Mouse (Mus musculus) forebrain, embryonic 14.5 days (tissue): ENCODE measurements around the gene Ndufa4l2. TPM values are rescaled to one million over a fixed set of nuclear protein-coding genes. Genes with fewer than 3 reads are reported as not detected.

Experiments
- ATAC-seq: fragments of 200-750 bp; cut with Nextera tagmentation; 2 replicates; pipeline ENCODE4 v1.8.0; 2017; ENCODE audit warnings: mild to moderate bottlenecking, moderate library complexity
- DNase-seq: peaks from one replicate; pipeline ENCODE4 v3.0.0-alpha.2; 2015; ENCODE audit warnings: low spot score
- H3K27ac ChIP-seq: fragments of 300-500 bp; sonication (generic); 2 replicates; pipeline ENCODE4 v1.5.1; 2014; ENCODE audit warnings: low read depth, mild to moderate bottlenecking, control low read depth, low read length, moderate library complexity
- H3K27me3 ChIP-seq: fragments of 300-500 bp; sonication (generic); replicated peaks from 2 replicates; pipeline ENCODE4 v1.6.1; 2014; ENCODE audit warnings: low read length, control low read depth, mixed read lengths; ENCODE audit not compliant: control insufficient read depth, insufficient read depth
- H3K36me3 ChIP-seq: fragments of 300-500 bp; sonication (generic); 2 replicates; pipeline ENCODE4 v1.6.1; 2014; ENCODE audit warnings: low read length, control low read depth; ENCODE audit not compliant: control insufficient read depth, insufficient read depth
- H3K4me1 ChIP-seq: fragments of 300-500 bp; sonication (generic); 2 replicates; pipeline ENCODE4 v1.6.1; 2014; ENCODE audit warnings: antibody characterized with exemption, low read length, control low read depth; ENCODE audit not compliant: control insufficient read depth, insufficient read depth
- H3K4me2 ChIP-seq: fragments of 300-500 bp; sonication (generic); 2 replicates; pipeline ENCODE4 v1.6.1; 2014; ENCODE audit warnings: mild to moderate bottlenecking, control low read depth, low read length
- H3K4me3 ChIP-seq: fragments of 300-500 bp; sonication (generic); 2 replicates; pipeline ENCODE4 v1.5.1; 2014; ENCODE audit warnings: low read depth, low read length, control low read depth
- H3K9ac ChIP-seq: fragments of 300-500 bp; sonication (generic); 2 replicates; pipeline ENCODE4 v1.6.1; 2014; ENCODE audit warnings: mild to moderate bottlenecking, low read length, control low read depth, moderate library complexity
- H3K9me3 ChIP-seq: fragments of 300-500 bp; sonication (generic); replicated peaks from 2 replicates; pipeline ENCODE4 v1.6.1; 2016; ENCODE audit warnings: low read length, control low read depth, mixed read lengths; ENCODE audit not compliant: control insufficient read depth
- WGBS: fragments of 180-500 bp; shearing (Covaris S2); extraction: QIAGEN DNeasy Blood & Tissue Kit; methylation state at CpG from one replicate; pipeline ENCODE4 v1.1.7; 2014; 5-methylcytosine and 5-hydroxymethylcytosine counted together
- polyA plus RNA-seq: library from polyadenylated mRNA; unstranded; fragments of >200 nt; fragmentation: Nextera tagmentation; extraction: Ambion mirVana; gene quantifications from 2 replicates; pipeline ENCODE4 v1.2.1, GENCODE M21; 2014

The Ndufa4l2 gene
- polyA plus RNA-seq, 1 experiment from 2014 or later, result 12.5 TPM

DNA sequence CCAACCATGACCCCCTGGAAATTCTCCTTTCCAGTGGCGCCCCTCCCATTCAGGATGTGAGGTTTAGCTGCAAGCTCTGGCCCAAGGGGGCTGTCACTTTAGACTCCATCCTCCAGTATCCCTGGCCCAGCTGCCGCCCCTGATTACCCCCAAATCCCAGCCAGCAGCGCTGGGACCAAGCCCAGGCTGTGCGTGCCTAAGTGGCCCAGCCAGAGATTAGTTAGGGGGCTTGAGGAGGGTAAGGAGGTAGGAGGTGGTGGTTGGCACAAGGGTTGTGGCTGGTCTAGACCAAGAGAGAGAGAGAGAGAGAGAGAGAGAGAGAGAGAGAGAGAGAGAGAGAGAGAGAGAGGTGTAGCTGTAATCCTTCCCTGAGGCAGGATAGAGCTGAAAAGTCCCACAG lies 16.8 kb downstream of the Ndufa4l2 start:
- peak overlapping the region; percentile 45; the same call in 1 of the 2 replicates for H3K9ac ChIP-seq

DNA sequence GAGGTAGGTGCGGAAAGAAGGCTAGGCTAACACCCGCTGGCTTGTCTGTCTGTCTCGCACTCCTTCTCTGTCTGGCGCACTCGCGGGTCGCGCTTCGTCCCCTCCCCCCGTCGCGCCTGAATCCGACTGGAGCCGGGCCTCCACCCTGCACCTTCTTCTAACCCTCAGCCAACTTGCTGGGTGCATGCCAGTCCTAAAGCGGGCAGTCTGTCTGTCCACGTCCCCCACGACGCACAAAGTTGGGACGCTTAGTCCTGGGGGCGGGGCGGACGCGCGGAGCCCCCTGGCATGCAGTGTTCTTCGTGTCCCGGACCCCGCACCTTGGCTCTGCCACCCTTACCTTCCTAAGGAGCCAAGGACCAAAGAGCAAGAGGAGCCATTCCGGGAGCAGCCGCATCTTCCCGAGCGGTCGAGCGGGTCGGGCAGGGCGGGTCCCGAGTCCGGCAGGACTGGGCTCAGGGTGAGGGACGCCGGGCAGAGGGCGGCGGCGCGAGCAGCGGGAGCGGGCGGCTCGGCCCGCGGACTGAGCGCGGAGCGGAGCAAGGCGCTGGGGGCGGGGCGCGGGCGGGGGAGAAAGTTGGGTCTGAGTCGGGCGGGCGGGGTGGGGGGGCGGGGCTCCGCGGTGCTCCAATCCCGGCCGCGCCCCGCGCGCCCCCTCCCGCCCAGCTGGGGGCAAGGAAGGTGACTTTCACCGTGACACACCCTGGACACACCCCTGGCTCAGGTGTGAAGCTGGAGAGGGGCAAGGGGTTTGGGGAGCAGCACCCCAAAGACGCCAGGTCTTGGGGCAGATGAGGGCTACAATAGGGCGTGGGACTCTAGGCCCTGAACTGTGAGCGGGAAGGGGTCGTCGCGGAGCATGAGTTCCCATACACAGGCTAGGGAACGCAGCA lies 19.5 kb downstream of the Ndufa4l2 start, which contains the start of gene Nxph4:
Gene Nxph4, minus strand, starts transcription at position 524 of the 893 bp plus-strand sequence.
- Histone ChIP-seq H3K36me3 (peaks cover 10% of the 10 kb centered on the region), H3K27me3 (peaks cover 59% of the 10 kb centered on the region), H3K4me2 (peak within 1 kb of the TSS; percentile 66), H3K27ac (peak within 1 kb of the TSS; percentile 35; the same call in 1 of the 2 replicates), H3K9ac (peak within 1 kb of the TSS; percentile 70), H3K4me3 (peak within 1 kb of the TSS; percentile 42), H3K9me3 (no peaks in the 10 kb centered on the region), H3K4me1 (peaks cover 54% of the 10 kb centered on the region)
- DNase-seq (no peak), ATAC-seq (no peak)
- 0% methylated on average over 59 of the region's 78 CpGs for WGBS

More for the DNA sequence above, 16.8 kb downstream of the Ndufa4l2 start:
- Histone ChIP-seq H3K27ac (no peak overlapping the region), H3K4me1 (peaks cover 60% of the 10 kb centered on the region), H3K4me3 (peak overlapping the region; percentile 21), H3K27me3 (peaks cover 81% of the 10 kb centered on the region), H3K4me2 (peak overlapping the region; percentile 66), H3K9me3 (no peaks in the 10 kb centered on the region), H3K36me3 (no peaks in the 10 kb centered on the region)
- 1% methylated on average over 4 of the region's 4 CpGs for WGBS
- ATAC-seq (no peak), DNase-seq (no peak)

DNA sequence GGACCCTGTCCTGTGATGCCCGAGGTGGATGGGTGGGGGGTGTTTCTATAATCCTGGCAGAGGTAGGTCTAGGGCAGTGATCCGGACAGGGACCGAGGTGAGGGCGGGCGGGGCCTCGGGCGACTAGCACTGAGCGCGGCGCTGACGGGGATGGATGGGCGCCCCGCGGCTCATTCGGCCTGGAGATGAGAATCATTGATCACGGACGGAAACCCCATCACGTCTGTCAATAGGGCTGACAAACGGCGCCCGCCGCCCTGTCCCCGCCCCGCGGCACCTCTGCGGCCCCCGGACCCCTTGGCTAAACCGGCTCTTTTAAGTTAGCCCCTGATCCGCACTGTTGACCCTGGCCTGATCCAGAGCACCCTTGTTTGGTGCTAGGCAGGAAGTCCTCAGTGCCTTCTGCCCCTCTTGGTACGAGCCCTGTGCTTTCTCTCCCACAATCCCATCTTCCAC lies 20.2 kb downstream of the Ndufa4l2 start:
- DNase-seq (no peak), ATAC-seq (no peak)
- peak overlapping the region; percentile 42 for H3K4me3 ChIP-seq
- peak overlapping the region; percentile 66 for H3K4me2 ChIP-seq
- H3K27me3 ChIP-seq, result peaks cover 52% of the 10 kb centered on the region
- H3K36me3 ChIP-seq, result peaks cover 17% of the 10 kb centered on the region
- peak overlapping the region; percentile 70 for H3K9ac ChIP-seq
- H3K9me3 ChIP-seq, result no peaks in the 10 kb centered on the region
- H3K4me1 ChIP-seq, result peaks cover 49% of the 10 kb centered on the region
- 0 out of 2 replicates have a peak overlapping the region, but pooled peaks have one; percentile 33 for H3K27ac ChIP-seq
- 0% methylated on average over 27 of the region's 30 CpGs for WGBS

DNA sequence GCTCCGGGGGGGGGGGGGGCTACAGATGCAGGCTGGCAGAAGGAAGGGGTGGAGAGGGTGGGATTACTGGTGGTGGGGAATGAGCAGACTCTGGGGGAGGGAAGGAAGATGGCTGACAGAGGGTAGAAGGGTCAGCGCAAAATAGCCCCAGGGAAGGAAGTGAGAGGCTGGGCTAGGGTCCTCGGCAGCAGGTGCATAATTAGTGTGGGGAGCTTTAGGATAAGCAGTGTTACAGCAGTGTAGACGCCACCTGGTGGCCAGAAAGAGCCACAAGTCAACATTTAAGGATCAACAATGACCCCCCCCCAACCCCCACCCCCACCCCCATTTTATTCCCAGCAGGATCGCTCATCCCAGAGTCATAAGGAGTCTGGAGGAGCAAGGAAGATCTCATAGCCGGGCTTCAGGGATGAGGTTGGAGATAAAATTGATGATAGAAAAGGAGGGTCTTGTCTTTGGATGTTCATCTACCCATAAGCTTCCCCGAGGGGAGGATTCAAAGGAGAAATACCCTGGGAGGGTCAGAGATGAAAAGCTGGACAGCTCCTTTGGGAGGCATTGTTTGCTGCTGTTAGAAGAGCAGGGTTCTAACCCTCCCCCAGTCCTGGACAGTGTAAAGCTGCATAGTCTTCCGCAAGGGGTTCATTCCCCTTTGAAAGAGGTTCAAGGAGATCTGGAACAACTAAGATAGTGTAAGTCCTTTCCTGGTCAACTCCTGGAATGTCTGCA lies 22.0 kb downstream of the Ndufa4l2 start:
- WGBS, result 12% methylated on average over 8 of the region's 8 CpGs
- ATAC-seq, result peak; percentile 45
- H3K4me3 ChIP-seq, result no peak overlapping the region

DNA sequence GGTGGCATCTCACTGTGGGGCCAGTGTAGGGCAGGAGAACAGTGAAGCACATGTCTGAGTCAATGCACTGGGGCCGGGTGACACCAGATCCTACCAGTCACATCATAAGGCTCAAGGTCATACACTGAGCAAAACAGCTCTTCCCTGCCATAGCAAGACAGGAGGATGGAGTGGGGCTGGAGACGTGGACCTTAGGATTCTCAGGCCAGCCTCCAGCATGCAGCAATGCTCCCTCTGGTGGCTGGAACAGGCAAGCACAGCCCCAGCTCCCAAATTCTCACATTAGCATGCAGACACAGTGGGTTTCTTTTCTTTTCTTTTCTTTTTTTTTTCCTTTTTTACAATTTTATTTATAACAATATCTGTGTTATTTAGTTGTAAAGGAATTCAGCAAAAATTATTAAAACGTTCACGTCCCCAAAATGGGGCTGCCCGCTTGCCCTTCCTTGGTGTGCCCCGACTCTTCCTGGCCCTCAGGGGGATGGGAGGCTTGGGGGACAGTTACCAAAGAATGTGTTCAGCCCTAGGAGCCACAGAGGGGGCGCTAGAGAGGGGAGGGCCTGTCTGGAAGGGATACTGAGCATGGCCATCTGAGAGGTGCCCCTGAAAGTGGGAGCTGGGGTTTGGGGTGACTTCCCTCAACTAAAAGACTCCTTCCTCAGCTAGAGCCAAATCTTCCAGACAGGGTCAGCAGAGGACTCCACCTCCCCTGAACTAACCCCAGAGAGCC lies 23.3 kb downstream of the Ndufa4l2 start:
- Histone ChIP-seq H3K4me1 (peaks cover 31% of the 10 kb centered on the region), H3K9me3 (no peaks in the 10 kb centered on the region), H3K4me3 (no peak overlapping the region), H3K4me2 (no peak overlapping the region), H3K9ac (0 out of 2 replicates have a peak overlapping the region, but pooled peaks have one; percentile 3), H3K36me3 (peaks cover 46% of the 10 kb centered on the region), H3K27ac (no peak overlapping the region), H3K27me3 (peaks cover 24% of the 10 kb centered on the region)
- 27% methylated on average over 7 of the region's 7 CpGs for WGBS
- ATAC-seq (peak; percentile 47), DNase-seq (peak; percentile 85)

More for the DNA sequence above, 22.0 kb downstream of the Ndufa4l2 start:
- Histone ChIP-seq H3K27ac (0 out of 2 replicates have a peak overlapping the region, but pooled peaks have one; percentile 33), H3K9ac (no peak overlapping the region), H3K4me1 (peaks cover 34% of the 10 kb centered on the region), H3K4me2 (no peak overlapping the region), H3K36me3 (peaks cover 34% of the 10 kb centered on the region), H3K27me3 (peaks cover 36% of the 10 kb centered on the region), H3K9me3 (no peaks in the 10 kb centered on the region)
- peak; percentile 88 for DNase-seq

DNA sequence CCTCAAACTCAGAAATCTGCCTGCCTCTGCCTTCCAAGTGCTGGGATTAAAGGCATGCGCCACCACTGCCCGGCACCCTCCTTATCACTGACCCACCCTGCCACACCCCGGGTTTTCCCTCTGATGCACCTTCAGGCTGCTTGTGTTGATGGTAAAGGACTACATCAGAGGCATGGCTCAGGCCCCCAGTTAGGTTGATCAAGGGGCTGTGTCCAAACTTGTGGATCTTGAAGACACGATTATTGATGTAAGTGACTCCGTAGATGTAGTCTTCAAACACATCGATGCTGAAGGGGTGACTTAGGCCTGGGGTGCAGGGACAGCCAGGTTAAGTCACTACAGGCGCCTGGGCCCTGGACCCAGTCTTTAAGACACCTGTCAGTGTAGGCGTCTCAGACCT lies 26.7 kb downstream of the Ndufa4l2 start:
- no peak overlapping the region for H3K4me2 ChIP-seq
- no peak for DNase-seq
- H3K4me1 ChIP-seq, result peaks cover 7% of the 10 kb centered on the region; the same call in 1 of the 2 replicates
- no peak for ATAC-seq
- no peak overlapping the region for H3K4me3 ChIP-seq
- H3K27ac ChIP-seq, result no peak overlapping the region
- H3K36me3 ChIP-seq, result peaks cover 80% of the 10 kb centered on the region
- WGBS, result 96% methylated on average over 8 of the region's 8 CpGs
- H3K9me3 ChIP-seq, result no peaks in the 10 kb centered on the region
- H3K9ac ChIP-seq, result no peak overlapping the region
- H3K27me3 ChIP-seq, result no peaks in the 10 kb centered on the region

DNA sequence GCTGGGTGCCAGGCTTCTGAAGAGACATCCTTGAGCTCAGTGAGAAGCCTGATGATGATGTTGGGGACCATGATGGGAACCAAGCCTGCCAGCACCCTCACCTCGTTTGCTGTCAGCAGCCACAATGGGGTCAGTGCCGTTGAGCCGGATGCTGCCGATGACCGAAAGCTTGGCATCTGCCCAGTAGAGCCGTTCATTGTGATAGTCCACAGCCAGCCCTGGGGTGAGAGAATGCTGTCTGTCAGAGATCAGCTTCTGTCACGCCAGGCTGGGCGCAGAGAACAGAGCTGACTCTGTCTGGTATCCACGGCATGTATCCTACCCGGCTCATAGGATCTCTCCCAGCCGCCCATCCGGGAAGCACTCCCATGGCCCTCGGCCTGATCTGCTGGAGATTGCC lies 27.3 kb downstream of the Ndufa4l2 start:
- ATAC-seq, result no peak

DNA sequence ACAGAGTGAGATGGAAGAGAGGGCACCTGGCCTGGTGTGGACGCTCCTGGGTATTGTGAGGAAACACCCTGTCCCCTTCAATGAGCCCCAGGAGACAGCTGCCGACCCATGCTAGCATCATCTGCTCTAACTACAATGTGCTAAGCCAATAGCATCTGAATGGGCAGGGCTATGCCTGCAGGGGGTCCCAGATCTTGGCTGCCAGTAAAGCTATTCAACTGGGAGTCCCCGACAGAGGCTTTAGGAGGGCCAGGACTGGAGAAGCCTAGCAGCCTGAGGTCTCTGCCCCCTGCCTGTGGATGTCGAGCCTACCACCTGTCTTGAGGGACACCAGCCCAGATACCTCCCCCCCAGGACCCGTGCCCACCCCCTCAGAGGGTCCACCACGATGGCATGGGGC lies 28.0 kb downstream of the Ndufa4l2 start:
- Histone ChIP-seq H3K27ac (no peak overlapping the region), H3K9ac (no peak overlapping the region), H3K27me3 (no peaks in the 10 kb centered on the region), H3K4me2 (no peak overlapping the region), H3K4me3 (no peak overlapping the region), H3K9me3 (no peaks in the 10 kb centered on the region), H3K36me3 (peaks cover 92% of the 10 kb centered on the region), H3K4me1 (no peaks in the 10 kb centered on the region)
- 41% methylated on average over 6 of the region's 6 CpGs for WGBS
- ATAC-seq, result no peak
- no peak for DNase-seq

More for the DNA sequence above, 27.3 kb downstream of the Ndufa4l2 start:
- Histone ChIP-seq H3K9me3 (no peaks in the 10 kb centered on the region), H3K27ac (no peak overlapping the region), H3K4me3 (no peak overlapping the region), H3K9ac (no peak overlapping the region), H3K4me1 (peaks cover 2% of the 10 kb centered on the region; the same call in 1 of the 2 replicates), H3K27me3 (no peaks in the 10 kb centered on the region), H3K36me3 (peaks cover 86% of the 10 kb centered on the region), H3K4me2 (no peak overlapping the region)
- no peak for DNase-seq
- 70% methylated on average over 13 of the region's 13 CpGs for WGBS
